ENCODE assay signal across 32 mouse cellular contexts in the genomic region with DNA sequence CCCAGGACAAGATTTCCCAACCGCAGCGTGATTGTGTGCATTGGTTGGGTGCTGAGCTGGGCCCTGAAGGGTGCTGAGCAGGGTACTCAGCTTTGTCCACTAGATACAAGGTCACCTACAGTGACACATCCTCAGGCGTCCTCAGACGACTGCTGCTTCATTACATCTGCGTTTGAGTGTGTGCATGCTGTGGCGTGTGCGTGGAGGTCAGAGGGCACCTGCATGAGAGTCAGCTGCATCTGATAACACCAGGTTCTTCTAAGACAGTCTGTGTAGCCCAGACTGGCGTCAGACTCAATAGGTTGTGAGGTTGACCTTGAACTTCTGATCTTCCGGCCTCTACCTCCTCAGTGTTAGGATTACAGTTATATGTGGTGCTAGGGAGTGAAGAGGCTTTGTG. TPM values are rescaled to one million over a fixed set of nuclear protein-coding genes. Genes with fewer than 3 reads are reported as not detected.
"Had no signal": no experiment of that assay in that cellular context is flagged by ENCODE, and none has a peak within 500 bp of the region (broad histone marks: within the 10 kb centered on the region; RNA-seq: fewer than 3 reads in every experiment).

No protein-coding gene starts in this region.

- H3K27me3 ChIP-seq: embryonic facial prominence, embryonic 12.5 days; embryonic facial prominence, embryonic 13.5 days; embryonic facial prominence, embryonic 15.5 days; forebrain, embryonic 15.5 days had no signal

- H3K4me3 ChIP-seq: embryonic facial prominence, embryonic 10.5 days; embryonic facial prominence, embryonic 12.5 days; embryonic facial prominence, embryonic 13.5 days; embryonic facial prominence, embryonic 15.5 days; erythroblast, embryonic 14.5 days; forebrain, embryonic 10.5 days; forebrain, embryonic 12.5 days; forebrain, embryonic 13.5 days; forebrain, embryonic 15.5 days; gastrocnemius, adult 2 months; heart, adult 2 months had no signal

- H3K27ac ChIP-seq: embryonic facial prominence, embryonic 10.5 days; embryonic facial prominence, embryonic 12.5 days; embryonic facial prominence, embryonic 13.5 days; embryonic facial prominence, embryonic 15.5 days; forebrain, embryonic 10.5 days; forebrain, embryonic 12.5 days; forebrain, embryonic 13.5 days; forebrain, embryonic 15.5 days; gastrocnemius, adult 2 months; heart, adult 2 months had no signal

- H3K9me3 ChIP-seq: embryonic facial prominence, embryonic 10.5 days; embryonic facial prominence, embryonic 12.5 days; embryonic facial prominence, embryonic 13.5 days; embryonic facial prominence, embryonic 15.5 days; forebrain, embryonic 10.5 days; forebrain, embryonic 13.5 days; forebrain, embryonic 15.5 days had no signal

- H3K4me2 ChIP-seq: embryonic facial prominence, embryonic 12.5 days; embryonic facial prominence, embryonic 13.5 days; embryonic facial prominence, embryonic 15.5 days; forebrain, embryonic 12.5 days; forebrain, embryonic 13.5 days; forebrain, embryonic 15.5 days had no signal

- H3K9ac ChIP-seq: embryonic facial prominence, embryonic 12.5 days; embryonic facial prominence, embryonic 13.5 days; embryonic facial prominence, embryonic 15.5 days; forebrain, embryonic 12.5 days; forebrain, embryonic 13.5 days; forebrain, embryonic 15.5 days; forebrain, postnatal 0 days had no signal

- H3K4me1 ChIP-seq: embryonic facial prominence, embryonic 12.5 days; embryonic facial prominence, embryonic 13.5 days; embryonic facial prominence, embryonic 15.5 days; forebrain, embryonic 12.5 days; forebrain, embryonic 13.5 days; forebrain, embryonic 15.5 days had no signal

- H3K36me3 ChIP-seq: embryonic facial prominence, embryonic 10.5 days; embryonic facial prominence, embryonic 12.5 days; embryonic facial prominence, embryonic 13.5 days; embryonic facial prominence, embryonic 15.5 days; forebrain, embryonic 10.5 days; forebrain, embryonic 12.5 days; forebrain, embryonic 15.5 days had no signal

- ATAC-seq: forebrain, embryonic 13.5 days; forebrain, embryonic 14.5 days; forebrain, embryonic 15.5 days had no signal

- DNase-seq: cerebellum, adult 2 months; cerebellum, adult 8-10 months; cerebellum, adult 9-10 months; cerebellum, adult 9-11 months; cerebellum, postnatal 10 days; cerebellum, postnatal 14 days; cerebellum, postnatal 25 days; cerebellum, postnatal 36 days; embryo, embryonic 11 days; gastrocnemius, adult 2 months; gastrocnemius, postnatal 10 days; gastrocnemius, postnatal 14 days; gastrocnemius, postnatal 25 days; gastrocnemius, postnatal 36 days; heart, adult 18-20 months; heart, adult 2 months had no signal

RNA-seq across cellular contexts. Expression of gene Fam71a, which starts 59.4 kb away (rescaled TPM):
- polyA plus RNA-seq: cerebellum, adult 2 months; cortical plate, adult 2 months; embryonic facial prominence, embryonic 10.5 days; embryonic facial prominence, embryonic 11.5 days; embryonic facial prominence, embryonic 12.5 days; embryonic facial prominence, embryonic 13.5 days; embryonic facial prominence, embryonic 14.5 days; embryonic facial prominence, embryonic 15.5 days; erythroblast, embryonic 14.5 days; forebrain, embryonic 10.5 days; forebrain, embryonic 11.5 days; forebrain, embryonic 12.5 days; forebrain, embryonic 13.5 days; forebrain, embryonic 14.5 days; forebrain, embryonic 15.5 days; forebrain, postnatal 0 days; frontal cortex, adult 2 months; heart, adult 2 months had no signal
